Mouse (Mus musculus): Measurements from ENCODE around the gene Leap2. TPM values are rescaled to one million over a fixed set of nuclear protein-coding genes. Genes with fewer than 3 reads are reported as not detected.

Gene Leap2
- polyA plus RNA-seq (2017; shearing (Covaris generic)): not detected

GRCm38 (mm10) chr11:53423036-53423435 is at the start of gene Leap2:
Gene Leap2, minus strand, starts transcription at chr11:53423170.

GRCm38 (mm10) chr11:53469968-53470695 is 47.2 kb upstream of the Leap2 start, which contains the start of gene Gm9837:
Gene Gm9837, minus strand, starts transcription at chr11:53470479.

DNA sequence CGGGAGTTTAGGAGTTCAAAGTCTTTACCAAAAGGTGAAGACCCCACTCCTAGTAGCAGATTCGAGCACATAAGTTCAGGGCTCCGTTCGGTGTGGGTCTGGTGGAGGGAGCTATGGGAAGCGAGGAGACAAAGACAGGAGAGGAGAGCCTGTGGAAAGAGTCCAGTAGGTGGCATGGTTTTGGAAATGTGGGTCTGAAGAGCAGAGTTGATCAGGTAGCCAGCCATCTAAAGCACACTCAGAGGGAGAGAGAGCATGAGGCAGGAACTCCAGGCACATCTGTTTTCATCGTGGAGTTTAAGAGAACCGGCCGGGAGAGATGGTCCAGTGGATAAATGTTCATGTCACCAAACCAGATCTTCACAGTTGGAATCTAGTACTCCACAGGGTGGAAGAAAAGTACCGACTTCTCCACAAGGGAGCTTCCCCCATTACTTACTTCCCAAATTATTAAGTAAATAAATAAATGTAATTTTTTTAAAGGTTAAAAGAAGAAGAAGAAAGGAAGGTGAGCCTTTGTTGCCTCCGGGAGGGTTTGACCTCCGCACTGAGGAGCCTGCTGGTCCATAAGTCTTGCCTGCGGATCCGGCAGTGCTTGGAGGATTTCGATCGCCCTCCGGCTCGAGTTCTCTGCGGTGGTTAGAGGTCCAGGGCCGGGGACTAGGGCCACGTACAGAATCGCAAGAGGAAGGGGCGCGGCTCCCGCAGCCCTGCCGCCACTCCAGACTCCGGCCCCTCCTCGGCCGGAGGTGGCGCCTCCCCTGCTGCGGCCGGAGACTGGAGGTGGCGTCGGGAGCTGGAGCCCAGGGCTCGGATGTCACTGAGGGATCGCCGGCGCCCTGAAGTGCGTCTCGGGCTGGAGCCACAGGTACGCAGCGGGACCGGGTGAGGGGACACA is 33.8 kb upstream of the Leap2 start, which contains the start of the genes Gm10447 and Shroom1:
TSS of gene Gm10447 (minus strand) at position 637 of the 898 bp plus-strand sequence.
TSS of gene Shroom1 (plus strand) at position 732 of the 898 bp plus-strand sequence.

DNA sequence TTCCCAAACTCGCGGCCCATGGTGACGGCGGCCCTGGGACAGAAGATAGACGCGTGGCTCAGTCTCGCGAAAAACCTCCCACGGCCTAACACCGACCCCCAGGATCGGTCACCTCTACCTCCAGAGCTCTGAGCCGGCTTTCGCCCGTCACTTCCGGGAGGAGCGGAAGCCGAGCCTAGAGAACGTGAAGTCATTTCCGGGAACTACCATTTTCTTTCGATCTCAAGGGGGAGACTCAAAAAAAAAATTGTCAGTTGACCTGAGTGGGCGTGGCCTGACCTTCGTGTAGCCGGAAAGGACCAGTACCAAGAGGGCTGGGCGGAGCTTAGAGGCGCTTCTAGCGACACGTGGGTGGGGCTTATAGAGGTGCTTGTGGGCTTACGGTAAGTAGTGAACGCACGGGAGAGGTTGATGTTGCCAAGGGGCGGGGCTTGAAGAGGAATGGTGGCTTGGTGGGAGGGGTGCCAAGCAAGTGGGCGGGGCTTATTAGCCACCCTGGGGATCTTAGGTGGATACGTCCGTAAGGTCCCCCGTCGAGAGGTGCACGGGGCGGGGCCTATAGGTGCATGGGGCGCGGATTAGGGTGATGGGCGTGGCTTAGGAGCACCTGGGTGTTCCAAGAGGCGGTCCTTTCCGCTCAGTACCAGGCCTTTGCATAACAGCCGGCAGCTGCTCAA is 7.8 kb upstream of the Leap2 start, which contains the start of the genes Uqcrq and Gdf9:
TSS of gene Uqcrq (minus strand) at position 162 of the 677 bp plus-strand sequence.
TSS of gene Gdf9 (plus strand) at position 354 of the 677 bp plus-strand sequence.

Other genes starting within 250 kb of the Leap2 start
- gene Hspa4, start 122.7 kb downstream of the Leap2 start, polyA plus RNA-seq (2017; shearing (Covaris generic)): 185 TPM
- gene Zcchc10, start 98.5 kb downstream of the Leap2 start, polyA plus RNA-seq (2017; shearing (Covaris generic)): 32.1 TPM
- gene Aff4, start 72.3 kb downstream of the Leap2 start, polyA plus RNA-seq (2017; shearing (Covaris generic)): 588 TPM
- gene Uqcrq, start 7.7 kb upstream of the Leap2 start, polyA plus RNA-seq (2017; shearing (Covaris generic)): 222 TPM
- 0.27 TPM for gene Gdf9, start 7.9 kb upstream of the Leap2 start, polyA plus RNA-seq (2017; shearing (Covaris generic))
- gene Gm10447, start 33.9 kb upstream of the Leap2 start, polyA plus RNA-seq (2017; shearing (Covaris generic)): not detected
- not detected for gene Shroom1, start 34.0 kb upstream of the Leap2 start, polyA plus RNA-seq (2017; shearing (Covaris generic))
- gene Gm9837, start 47.3 kb upstream of the Leap2 start, polyA plus RNA-seq (2017; shearing (Covaris generic)): not detected
- gene Gm9945, start 57.0 kb upstream of the Leap2 start, polyA plus RNA-seq (2017; shearing (Covaris generic)): not detected
- gene Sowaha, start 57.1 kb upstream of the Leap2 start, polyA plus RNA-seq (2017; shearing (Covaris generic)): not detected
- gene Sept8, start 96.1 kb upstream of the Leap2 start, polyA plus RNA-seq (2017; shearing (Covaris generic)): 1.2 TPM
- 8.3 TPM for gene Kif3a, start 144.2 kb upstream of the Leap2 start, polyA plus RNA-seq (2017; shearing (Covaris generic))
- gene Il4, start 195.5 kb upstream of the Leap2 start, polyA plus RNA-seq (2017; shearing (Covaris generic)): not detected
- not detected for gene Il13, start 211.5 kb upstream of the Leap2 start, polyA plus RNA-seq (2017; shearing (Covaris generic))